Mouse (Mus musculus): ENCODE measurements around the gene Krt16. TPM values are rescaled to one million over a fixed set of nuclear protein-coding genes. Genes with fewer than 3 reads are reported as not detected.

Krt16 gene
- polyA plus RNA-seq (2012; rRNA removed): 0.58 TPM in 1 of 2 replicates, not detected in the other

- DNase-seq: no peak
- H3K4me3 ChIP-seq (replicated peaks; ENCODE audit: extremely low read depth, low read depth, low read length): no peak within 1 kb of the TSS
- WGBS: 75% methylated on average over 7 of the region's 7 CpGs
- H3K4me1 ChIP-seq (ENCODE audit: control insufficient read depth, insufficient read depth, low read length): no peaks in the 10 kb centered on the region
- TF ChIP-seq POLR2A (IDR thresholded peaks at IDR 0.05; ENCODE audit: borderline replicate concordance, extremely low read depth, low read depth, low read length): no peak
- TF ChIP-seq CTCF (IDR thresholded peaks at IDR 0.05; ENCODE audit: insufficient read depth, low read length): no peak
These were observed at the start of gene Krt16 for GRCm38 (mm10) chr11:100248852-100249465. Gene Krt16 (minus strand): TSS chr11:100248902.

- TF ChIP-seq CTCF (IDR thresholded peaks at IDR 0.05; ENCODE audit: insufficient read depth, low read length) (peak; percentile 55; the same call in 1 of the 2 replicates), POLR2A (IDR thresholded peaks at IDR 0.05; ENCODE audit: borderline replicate concordance, extremely low read depth, low read depth, low read length) (no peak)
- Histone ChIP-seq H3K4me1 (ENCODE audit: control insufficient read depth, insufficient read depth, low read length) (no peaks in the 10 kb centered on the region), H3K4me3 (replicated peaks; ENCODE audit: extremely low read depth, low read depth, low read length) (no peak overlapping the region)
- 26% methylated on average over 5 of the region's 5 CpGs for WGBS
- DNase-seq: no peak
These were observed 49.1 kb upstream of the Krt16 start for GRCm38 (mm10) chr11:100297801-100298200.

GRCm38 (mm10) chr11:100295308-100295707 lies 46.6 kb upstream of the Krt16 start:
- no peak overlapping the region for H3K4me3 ChIP-seq (replicated peaks; ENCODE audit: extremely low read depth, low read depth, low read length)
- whole genome bisulfite sequencing: 6% methylated on average over 10 of the region's 10 CpGs
- peak; percentile 86 for DNase-seq
- TF ChIP-seq CTCF (IDR thresholded peaks at IDR 0.05; ENCODE audit: insufficient read depth, low read length): peak; percentile 100
- TF ChIP-seq POLR2A (IDR thresholded peaks at IDR 0.05; ENCODE audit: borderline replicate concordance, extremely low read depth, low read depth, low read length): no peak
- peaks cover 5% of the 10 kb centered on the region for H3K4me1 ChIP-seq (ENCODE audit: control insufficient read depth, insufficient read depth, low read length)

- Histone ChIP-seq H3K4me1 (ENCODE audit: control insufficient read depth, insufficient read depth, low read length) (peaks cover 18% of the 10 kb centered on the region), H3K4me3 (replicated peaks; ENCODE audit: extremely low read depth, low read depth, low read length) (no peak overlapping the region)
- WGBS: 74% methylated on average over 6 of the region's 6 CpGs
- TF ChIP-seq CTCF (IDR thresholded peaks at IDR 0.05; ENCODE audit: insufficient read depth, low read length) (no peak), POLR2A (IDR thresholded peaks at IDR 0.05; ENCODE audit: borderline replicate concordance, extremely low read depth, low read depth, low read length) (no peak)
- DNase-seq: no peak
These were observed 44.2 kb upstream of the Krt16 start for GRCm38 (mm10) chr11:100292884-100293283.

- 31% methylated on average over 5 of the region's 5 CpGs for WGBS
- TF ChIP-seq CTCF (IDR thresholded peaks at IDR 0.05; ENCODE audit: insufficient read depth, low read length) (no peak), POLR2A (IDR thresholded peaks at IDR 0.05; ENCODE audit: borderline replicate concordance, extremely low read depth, low read depth, low read length) (no peak)
- H3K4me1 ChIP-seq (ENCODE audit: control insufficient read depth, insufficient read depth, low read length): peaks cover 25% of the 10 kb centered on the region
- peak; percentile 43 for DNase-seq
- no peak overlapping the region for H3K4me3 ChIP-seq (replicated peaks; ENCODE audit: extremely low read depth, low read depth, low read length)
These were observed 41.5 kb upstream of the Krt16 start for GRCm38 (mm10) chr11:100290235-100290634.

- WGBS: 40% methylated on average over 6 of the region's 6 CpGs
These were observed 40.2 kb upstream of the Krt16 start for GRCm38 (mm10) chr11:100288942-100289341.

GRCm38 (mm10) chr11:100287024-100287423 lies 38.3 kb upstream of the Krt16 start:
- DNase-seq: peak; percentile 73
- WGBS: 44% methylated on average over 10 of the region's 10 CpGs
- Histone ChIP-seq H3K4me3 (replicated peaks; ENCODE audit: extremely low read depth, low read depth, low read length) (no peak overlapping the region), H3K4me1 (ENCODE audit: control insufficient read depth, insufficient read depth, low read length) (peaks cover 25% of the 10 kb centered on the region)
- TF ChIP-seq POLR2A (IDR thresholded peaks at IDR 0.05; ENCODE audit: borderline replicate concordance, extremely low read depth, low read depth, low read length) (no peak), CTCF (IDR thresholded peaks at IDR 0.05; ENCODE audit: insufficient read depth, low read length) (no peak)

More at GRCm38 (mm10) chr11:100288942-100289341, 40.2 kb upstream of the Krt16 start:
- DNase-seq: peak; percentile 78
- Histone ChIP-seq H3K4me3 (replicated peaks; ENCODE audit: extremely low read depth, low read depth, low read length) (no peak overlapping the region), H3K4me1 (ENCODE audit: control insufficient read depth, insufficient read depth, low read length) (peaks cover 25% of the 10 kb centered on the region)
- TF ChIP-seq POLR2A (IDR thresholded peaks at IDR 0.05; ENCODE audit: borderline replicate concordance, extremely low read depth, low read depth, low read length) (no peak), CTCF (IDR thresholded peaks at IDR 0.05; ENCODE audit: insufficient read depth, low read length) (no peak)

GRCm38 (mm10) chr11:100284988-100285387 lies 36.3 kb upstream of the Krt16 start:
- peak; percentile 37 for DNase-seq
- peaks cover 19% of the 10 kb centered on the region for H3K4me1 ChIP-seq (ENCODE audit: control insufficient read depth, insufficient read depth, low read length)
- WGBS: 57% methylated on average over 4 of the region's 4 CpGs
- no peak for TF ChIP-seq CTCF (IDR thresholded peaks at IDR 0.05; ENCODE audit: insufficient read depth, low read length)
- no peak for TF ChIP-seq POLR2A (IDR thresholded peaks at IDR 0.05; ENCODE audit: borderline replicate concordance, extremely low read depth, low read depth, low read length)
- H3K4me3 ChIP-seq (replicated peaks; ENCODE audit: extremely low read depth, low read depth, low read length): no peak overlapping the region

GRCm38 (mm10) chr11:100282549-100282948 lies 33.8 kb upstream of the Krt16 start:
- 21% methylated on average over 10 of the region's 10 CpGs for WGBS
- no peak for TF ChIP-seq POLR2A (IDR thresholded peaks at IDR 0.05; ENCODE audit: borderline replicate concordance, extremely low read depth, low read depth, low read length)
- peak; percentile 79 for TF ChIP-seq CTCF (IDR thresholded peaks at IDR 0.05; ENCODE audit: insufficient read depth, low read length)
- peaks cover 7% of the 10 kb centered on the region for H3K4me1 ChIP-seq (ENCODE audit: control insufficient read depth, insufficient read depth, low read length)
- H3K4me3 ChIP-seq (replicated peaks; ENCODE audit: extremely low read depth, low read depth, low read length): no peak overlapping the region
- peak; percentile 86 for DNase-seq

Measured in lung, adult 2 months (tissue).